Mouse (Mus musculus): ENCODE measurements around the gene Fam221b. TPM values are rescaled to one million over a fixed set of nuclear protein-coding genes. Genes with fewer than 3 reads are reported as not detected.

Fam221b gene
- 0.09 and 0.12 TPM in 2 replicates for polyA plus RNA-seq (2012; rRNA removed)

DNA sequence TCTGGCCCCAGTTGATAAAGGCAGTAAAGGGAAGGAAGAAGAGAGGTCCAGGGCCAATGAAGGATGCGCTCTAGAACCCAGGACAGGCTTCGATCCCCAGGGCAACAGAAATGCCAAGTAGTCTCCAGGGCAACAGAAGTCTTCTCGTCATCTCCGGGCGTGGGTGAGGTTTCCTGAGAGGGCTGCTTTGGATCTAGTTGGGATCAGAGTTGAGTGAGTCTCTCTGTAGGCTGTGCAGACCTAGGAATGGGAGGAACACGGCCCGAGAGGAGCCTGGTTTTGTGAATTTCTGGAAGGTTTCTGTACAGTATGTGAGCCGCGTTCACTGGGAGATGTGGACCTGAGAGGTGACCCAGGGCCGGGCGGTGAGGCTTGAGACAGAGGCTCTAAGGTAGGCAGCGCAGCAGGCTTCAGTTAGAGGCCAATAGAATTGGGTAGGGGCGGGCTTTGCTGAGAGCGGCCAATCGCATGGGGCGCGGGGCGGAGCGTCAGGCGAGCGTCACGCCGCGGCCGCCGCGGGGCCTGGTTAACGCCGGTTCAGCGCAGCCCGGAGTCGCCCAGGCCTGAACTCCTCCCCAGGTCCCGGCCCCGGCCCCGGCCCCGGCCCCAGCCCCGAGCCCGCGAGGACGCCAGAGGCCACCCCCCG, at the start of gene Fam221b, which contains the start of gene Tmem8b:
TSS of gene Fam221b (minus strand) at position 364 of the 646 bp plus-strand sequence.
TSS of gene Tmem8b (plus strand) at position 190 of the 646 bp plus-strand sequence.
- H3K4me3 ChIP-seq (ENCODE audit: insufficient read depth, low read depth, low read length), result peak within 1 kb of the TSS; percentile 69
- H3K36me3 ChIP-seq (ENCODE audit: control insufficient read depth, insufficient read depth, low read length), result no peaks in the 10 kb centered on the region
- H3K4me1 ChIP-seq (ENCODE audit: control insufficient read depth, insufficient read depth, low read length), result peaks cover 11% of the 10 kb centered on the region; the same call in 1 of the 2 replicates
- no peak for TF ChIP-seq CTCF (conservative IDR thresholded peaks at IDR 0.05; ENCODE audit: insufficient read depth, insufficient read length, low read depth, low read length)
- TF ChIP-seq POLR2A (IDR thresholded peaks at IDR 0.05; ENCODE audit: low read depth, low read length), result no peak
- H3K27ac ChIP-seq (ENCODE audit: insufficient read depth, low read depth, low read length), result peak within 1 kb of the TSS; percentile 10; the same call in 1 of the 2 replicates
- WGBS, result 2% methylated on average over 39 of the region's 41 CpGs
- H3K27me3 ChIP-seq (replicated peaks; ENCODE audit: control insufficient read depth, insufficient read depth, low read length), result no peaks in the 10 kb centered on the region
- peak; percentile 95 for DNase-seq

DNA sequence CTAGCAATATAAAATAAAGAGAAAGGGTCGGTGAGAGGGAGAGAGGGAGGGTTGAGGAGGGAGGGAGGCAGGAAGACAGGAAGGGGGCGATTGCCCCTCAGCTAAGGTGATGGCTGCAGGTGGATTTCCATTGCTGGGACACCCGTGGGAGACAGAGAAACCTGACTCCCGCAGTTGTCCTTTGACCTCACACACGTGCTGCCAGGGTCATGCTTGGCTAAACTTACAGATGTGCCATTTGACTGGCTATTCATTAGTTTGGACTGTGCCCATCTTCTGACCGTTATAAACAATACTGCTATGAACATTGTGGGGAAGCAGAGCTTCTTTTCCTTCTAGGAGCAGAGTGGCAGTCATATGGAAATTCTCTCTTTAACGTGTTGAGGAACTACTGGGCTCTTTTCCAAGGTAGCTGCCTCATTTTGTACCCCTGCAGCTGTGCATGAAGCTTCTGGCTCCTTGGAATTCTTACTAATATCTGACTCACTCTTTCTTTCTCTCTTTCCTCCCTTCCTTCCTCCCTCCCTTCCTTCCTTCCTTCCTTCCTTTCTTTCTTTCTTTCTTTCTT, 44.8 kb upstream of the Fam221b start:
- peak; percentile 84 for DNase-seq
- WGBS, result 21% methylated on average over 7 of the region's 7 CpGs
- TF ChIP-seq CTCF (conservative IDR thresholded peaks at IDR 0.05; ENCODE audit: insufficient read depth, insufficient read length, low read depth, low read length), result no peak
- TF ChIP-seq POLR2A (IDR thresholded peaks at IDR 0.05; ENCODE audit: low read depth, low read length), result no peak
- Histone ChIP-seq H3K36me3 (ENCODE audit: control insufficient read depth, insufficient read depth, low read length) (no peaks in the 10 kb centered on the region), H3K4me3 (ENCODE audit: insufficient read depth, low read depth, low read length) (no peak overlapping the region), H3K4me1 (ENCODE audit: control insufficient read depth, insufficient read depth, low read length) (peaks cover 6% of the 10 kb centered on the region; the same call in 1 of the 2 replicates), H3K27me3 (replicated peaks; ENCODE audit: control insufficient read depth, insufficient read depth, low read length) (no peaks in the 10 kb centered on the region), H3K27ac (ENCODE audit: insufficient read depth, low read depth, low read length) (peak overlapping the region; percentile 18; the same call in 1 of the 2 replicates)

DNA sequence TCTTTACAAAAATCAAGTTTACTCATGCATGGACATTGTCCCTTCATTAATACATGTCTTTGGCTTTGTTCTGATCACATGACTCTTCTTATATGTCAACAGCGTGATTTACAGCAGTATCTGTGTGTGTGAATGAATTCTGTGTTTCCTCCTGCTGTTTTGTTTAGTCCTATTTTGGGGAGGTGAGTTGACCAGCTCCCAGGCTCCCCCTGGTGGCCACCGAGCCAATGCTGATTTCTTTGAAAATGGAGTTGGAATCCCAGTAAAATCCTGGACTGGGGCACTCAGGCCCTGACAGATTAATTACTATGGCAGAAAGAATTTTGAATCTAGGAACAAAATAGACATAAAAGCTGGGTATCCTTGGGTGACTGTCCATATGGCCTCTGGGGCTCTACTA, 42.9 kb upstream of the Fam221b start:
- Histone ChIP-seq H3K27me3 (replicated peaks; ENCODE audit: control insufficient read depth, insufficient read depth, low read length) (no peaks in the 10 kb centered on the region), H3K4me1 (ENCODE audit: control insufficient read depth, insufficient read depth, low read length) (peaks cover 6% of the 10 kb centered on the region; the same call in 1 of the 2 replicates), H3K4me3 (ENCODE audit: insufficient read depth, low read depth, low read length) (no peak overlapping the region), H3K36me3 (ENCODE audit: control insufficient read depth, insufficient read depth, low read length) (no peaks in the 10 kb centered on the region), H3K27ac (ENCODE audit: insufficient read depth, low read depth, low read length) (no peak overlapping the region)
- DNase-seq, result peak; percentile 83
- no peak for TF ChIP-seq POLR2A (IDR thresholded peaks at IDR 0.05; ENCODE audit: low read depth, low read length)
- peak; percentile 83 for TF ChIP-seq CTCF (conservative IDR thresholded peaks at IDR 0.05; ENCODE audit: insufficient read depth, insufficient read length, low read depth, low read length)
- 0% methylated on average over 2 of the region's 2 CpGs for WGBS

DNA sequence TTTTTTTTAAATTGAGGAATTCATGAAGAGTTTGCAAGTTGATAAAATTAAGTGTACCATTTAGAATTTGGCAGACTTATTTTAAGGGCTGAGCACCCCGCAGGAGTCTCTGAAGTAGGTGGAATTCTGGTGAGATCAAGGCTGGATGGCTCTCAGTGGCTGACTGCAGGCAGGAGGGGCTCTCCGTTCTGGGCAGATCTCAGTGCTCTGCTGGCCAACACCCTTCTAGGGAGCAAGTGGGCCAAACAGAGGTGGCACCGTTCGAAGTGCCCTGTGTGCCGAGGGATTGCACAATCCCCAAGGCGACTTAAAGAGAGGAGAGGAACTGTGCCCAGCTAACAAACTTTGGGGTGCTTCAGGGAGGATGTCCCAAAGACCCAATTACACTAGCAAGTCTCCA, 40.9 kb upstream of the Fam221b start, which contains the start of gene Olfr71:
TSS of gene Olfr71 (minus strand) at position 387 of the 400 bp plus-strand sequence.
- Histone ChIP-seq H3K4me1 (ENCODE audit: control insufficient read depth, insufficient read depth, low read length) (peaks cover 6% of the 10 kb centered on the region; the same call in 1 of the 2 replicates), H3K36me3 (ENCODE audit: control insufficient read depth, insufficient read depth, low read length) (no peaks in the 10 kb centered on the region), H3K27me3 (replicated peaks; ENCODE audit: control insufficient read depth, insufficient read depth, low read length) (no peaks in the 10 kb centered on the region), H3K27ac (ENCODE audit: insufficient read depth, low read depth, low read length) (no peak within 1 kb of the TSS; the same call in 1 of the 2 replicates), H3K4me3 (ENCODE audit: insufficient read depth, low read depth, low read length) (no peak within 1 kb of the TSS)
- WGBS, result 53% methylated on average over 6 of the region's 6 CpGs
- TF ChIP-seq CTCF (conservative IDR thresholded peaks at IDR 0.05; ENCODE audit: insufficient read depth, insufficient read length, low read depth, low read length), result no peak
- no peak for TF ChIP-seq POLR2A (IDR thresholded peaks at IDR 0.05; ENCODE audit: low read depth, low read length)
- peak; percentile 56 for DNase-seq

DNA sequence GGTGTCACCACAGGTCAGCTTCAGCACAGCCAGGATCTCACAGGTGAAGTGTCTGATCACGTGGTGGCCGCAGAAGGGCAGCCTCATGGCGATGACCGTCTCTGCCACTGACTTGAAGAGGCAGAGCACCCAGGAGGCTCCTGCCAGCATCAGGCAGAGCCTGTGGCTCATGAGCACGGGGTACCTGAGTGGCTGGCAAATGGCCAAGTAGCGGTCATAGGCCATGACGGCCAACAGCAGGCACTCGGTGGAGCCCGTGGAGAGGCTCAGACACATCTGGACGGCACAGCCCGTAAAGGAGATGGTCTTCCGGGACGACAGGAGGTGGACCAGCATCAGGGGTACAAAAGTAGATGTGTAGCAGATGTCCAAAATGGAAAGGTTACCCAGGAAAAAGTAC, 37.0 kb upstream of the Fam221b start:
- 0 out of 2 replicates have a peak, but pooled peaks cover 3% of the 10 kb centered on the region for H3K4me1 ChIP-seq (ENCODE audit: control insufficient read depth, insufficient read depth, low read length)
- TF ChIP-seq CTCF (conservative IDR thresholded peaks at IDR 0.05; ENCODE audit: insufficient read depth, insufficient read length, low read depth, low read length) (no peak), POLR2A (IDR thresholded peaks at IDR 0.05; ENCODE audit: low read depth, low read length) (no peak)
- no peaks in the 10 kb centered on the region for H3K27me3 ChIP-seq (replicated peaks; ENCODE audit: control insufficient read depth, insufficient read depth, low read length)
- H3K36me3 ChIP-seq (ENCODE audit: control insufficient read depth, insufficient read depth, low read length), result no peaks in the 10 kb centered on the region
- no peak for DNase-seq
- H3K4me3 ChIP-seq (ENCODE audit: insufficient read depth, low read depth, low read length), result no peak overlapping the region
- WGBS, result 57% methylated on average over 13 of the region's 13 CpGs
- no peak overlapping the region for H3K27ac ChIP-seq (ENCODE audit: insufficient read depth, low read depth, low read length)

GRCm38 (mm10) chr4:43703851-43704250, 34.9 kb upstream of the Fam221b start:
- no peaks in the 10 kb centered on the region for H3K4me1 ChIP-seq (ENCODE audit: control insufficient read depth, insufficient read depth, low read length)
- H3K27me3 ChIP-seq (replicated peaks; ENCODE audit: control insufficient read depth, insufficient read depth, low read length), result no peaks in the 10 kb centered on the region
- peak; percentile 65 for DNase-seq
- no peak overlapping the region for H3K4me3 ChIP-seq (ENCODE audit: insufficient read depth, low read depth, low read length)
- H3K36me3 ChIP-seq (ENCODE audit: control insufficient read depth, insufficient read depth, low read length), result no peaks in the 10 kb centered on the region
- 62% methylated on average over 8 of the region's 8 CpGs for WGBS
- H3K27ac ChIP-seq (ENCODE audit: insufficient read depth, low read depth, low read length), result no peak overlapping the region
- TF ChIP-seq POLR2A (IDR thresholded peaks at IDR 0.05; ENCODE audit: low read depth, low read length) (no peak), CTCF (conservative IDR thresholded peaks at IDR 0.05; ENCODE audit: insufficient read depth, insufficient read length, low read depth, low read length) (no peak)

DNA sequence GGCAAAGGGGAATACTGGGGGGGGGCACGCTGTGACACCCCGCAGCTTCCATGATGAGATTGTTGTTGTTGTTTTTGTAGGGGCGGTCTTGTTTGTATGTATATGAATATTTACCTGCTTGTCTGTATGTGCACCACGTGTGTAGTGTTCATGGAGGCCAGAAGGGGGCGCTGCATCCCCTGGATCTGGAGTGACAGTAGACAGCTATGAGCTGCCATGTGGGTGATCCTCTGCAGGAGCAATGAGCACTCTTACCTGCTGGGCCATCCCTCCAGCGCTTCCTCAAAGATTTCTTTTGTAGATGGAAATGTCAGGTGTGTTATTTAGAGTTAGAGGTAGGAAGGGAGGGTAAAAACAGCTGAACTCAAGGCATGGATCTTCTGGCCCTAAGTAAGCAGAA, 34.5 kb upstream of the Fam221b start:
- no peaks in the 10 kb centered on the region for H3K36me3 ChIP-seq (ENCODE audit: control insufficient read depth, insufficient read depth, low read length)
- DNase-seq, result no peak
- H3K27me3 ChIP-seq (replicated peaks; ENCODE audit: control insufficient read depth, insufficient read depth, low read length), result no peaks in the 10 kb centered on the region
- no peaks in the 10 kb centered on the region for H3K4me1 ChIP-seq (ENCODE audit: control insufficient read depth, insufficient read depth, low read length)
- no peak overlapping the region for H3K27ac ChIP-seq (ENCODE audit: insufficient read depth, low read depth, low read length)
- TF ChIP-seq CTCF (conservative IDR thresholded peaks at IDR 0.05; ENCODE audit: insufficient read depth, insufficient read length, low read depth, low read length) (peak; percentile 31; the same call in 1 of the 2 replicates), POLR2A (IDR thresholded peaks at IDR 0.05; ENCODE audit: low read depth, low read length) (no peak)
- no peak overlapping the region for H3K4me3 ChIP-seq (ENCODE audit: insufficient read depth, low read depth, low read length)
- WGBS, result 81% methylated on average over 6 of the region's 6 CpGs
